Mouse (Mus musculus) CD8-positive naive resting alpha-beta T cell, adult 2 months (primary cell): Measurements from ENCODE around the gene Baiap2l2.

Experiments used
- DNase-seq, 2 experiments: peaks; one replicate each; pipeline ENCODE4 v3.0.0; 2022; ENCODE audit warnings: low read depth in 2 of 2, low spot score in 2 of 2

The Baiap2l2 gene

GRCm38 (mm10) chr15:79285399-79285798 is at the start of gene Baiap2l2:
Baiap2l2 (minus strand) TSS chr15:79285537.
- no peak for DNase-seq

- DNase-seq, result no peak
Measured at GRCm38 (mm10) chr15:79333409-79333808, 48.1 kb upstream of the Baiap2l2 start.

GRCm38 (mm10) chr15:79330521-79330920 is 45.2 kb upstream of the Baiap2l2 start:
- no peak for DNase-seq

GRCm38 (mm10) chr15:79329979-79330363 is 44.6 kb upstream of the Baiap2l2 start:
- no peak for DNase-seq

GRCm38 (mm10) chr15:79329346-79329978 is 44.1 kb upstream of the Baiap2l2 start:
- no peak for DNase-seq

GRCm38 (mm10) chr15:79328939-79329275 is 43.6 kb upstream of the Baiap2l2 start:
- no peak for DNase-seq

DNA sequence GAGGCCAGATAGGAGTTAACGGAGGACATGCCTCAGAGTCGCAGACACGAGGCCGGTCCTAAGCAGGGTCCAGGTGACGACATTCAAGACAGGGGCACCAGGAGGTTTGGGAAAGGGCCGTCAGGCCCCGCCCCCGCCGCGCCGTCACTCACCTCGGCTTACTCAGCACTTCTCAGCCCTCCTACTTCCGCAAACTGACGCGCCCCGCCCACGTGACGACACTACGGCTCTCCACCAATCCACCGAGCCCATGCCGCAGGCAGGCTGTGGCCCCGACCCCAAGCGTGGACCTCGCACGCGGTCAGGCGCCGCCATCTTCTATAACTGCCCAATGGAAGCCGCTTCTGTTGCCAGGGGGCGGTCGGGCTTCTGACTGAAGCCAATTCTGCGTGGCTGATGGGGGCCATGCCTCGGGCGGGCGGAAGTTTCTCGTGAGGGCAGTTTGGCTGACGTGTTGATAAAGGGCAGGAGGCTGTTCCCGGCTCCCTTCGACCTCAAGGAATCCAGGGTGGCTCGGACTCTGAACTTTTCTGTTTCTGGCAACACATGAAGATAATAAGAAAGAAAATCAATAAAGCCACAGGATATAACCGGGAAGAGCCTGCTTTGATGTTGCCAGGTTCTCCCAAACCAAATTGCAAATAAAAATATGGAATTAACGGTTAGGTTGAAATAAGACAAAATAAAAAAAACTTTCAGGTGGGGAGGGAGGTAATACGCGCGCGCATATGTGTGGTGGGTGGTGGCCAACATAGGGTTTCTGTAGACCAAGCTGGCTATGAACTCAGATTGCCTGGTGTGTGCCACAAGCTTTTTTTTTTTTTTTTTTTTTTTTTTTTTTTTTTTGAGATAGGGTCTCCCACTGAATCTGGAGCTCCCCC is 43.0 kb upstream of the Baiap2l2 start, which contains the start of gene Pla2g6:
Pla2g6 (minus strand) TSS at position 333 of the 881 bp plus-strand sequence.
- DNase-seq, result peak; percentile 88 to 91

GRCm38 (mm10) chr15:79326971-79327961 is 41.9 kb upstream of the Baiap2l2 start:
- DNase-seq, result no peak

DNA sequence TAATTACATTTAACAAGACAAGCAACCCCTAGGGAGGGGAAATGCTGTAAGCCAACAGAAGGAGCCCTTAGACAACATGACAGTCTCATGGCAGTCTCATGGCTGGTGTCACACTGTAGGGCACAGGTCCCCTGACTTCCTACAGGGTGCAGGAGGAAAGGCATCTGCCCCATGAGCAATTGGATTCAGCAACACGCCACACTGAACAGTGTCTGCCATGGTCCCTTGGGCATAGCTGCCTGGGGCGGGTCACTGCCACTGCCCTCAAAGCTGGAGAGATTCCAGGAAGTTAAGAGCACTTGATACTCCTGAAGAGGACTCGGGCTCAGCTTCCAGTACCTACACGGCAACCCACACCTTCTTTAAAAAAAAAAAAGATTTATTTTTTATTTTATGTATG is 40.9 kb upstream of the Baiap2l2 start:
- DNase-seq, result no peak

- DNase-seq, result no peak
Measured at GRCm38 (mm10) chr15:79325742-79326141, 40.4 kb upstream of the Baiap2l2 start.

DNA sequence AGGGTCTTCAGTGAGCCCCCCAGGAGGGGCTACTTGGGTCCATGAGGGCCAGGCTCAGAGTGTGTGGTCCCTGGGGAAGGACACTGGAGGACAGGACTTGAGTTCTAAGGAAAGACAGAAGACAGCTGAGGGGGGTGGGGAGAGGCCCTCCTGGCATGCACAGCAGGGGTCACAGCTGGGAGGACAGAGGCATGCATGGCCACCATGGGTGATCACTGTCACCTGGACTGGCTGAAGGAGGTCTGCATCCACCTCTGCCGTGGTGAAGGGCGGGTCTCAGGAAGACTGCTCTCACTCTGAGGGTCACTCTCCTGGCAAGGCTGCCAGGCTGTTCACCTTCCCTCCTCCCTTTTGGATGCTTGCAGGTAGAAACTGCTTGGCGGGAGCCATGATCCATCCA is 39.0 kb upstream of the Baiap2l2 start:
- DNase-seq, result no peak

GRCm38 (mm10) chr15:79323791-79324155 is 38.4 kb upstream of the Baiap2l2 start:
- no peak for DNase-seq

GRCm38 (mm10) chr15:79322991-79323790 is 37.9 kb upstream of the Baiap2l2 start:
- peak; percentile 29 to 33 for DNase-seq

GRCm38 (mm10) chr15:79322281-79322990 is 37.1 kb upstream of the Baiap2l2 start:
- no peak for DNase-seq

GRCm38 (mm10) chr15:79321733-79322190 is 36.4 kb upstream of the Baiap2l2 start:
- DNase-seq, result no peak

DNA sequence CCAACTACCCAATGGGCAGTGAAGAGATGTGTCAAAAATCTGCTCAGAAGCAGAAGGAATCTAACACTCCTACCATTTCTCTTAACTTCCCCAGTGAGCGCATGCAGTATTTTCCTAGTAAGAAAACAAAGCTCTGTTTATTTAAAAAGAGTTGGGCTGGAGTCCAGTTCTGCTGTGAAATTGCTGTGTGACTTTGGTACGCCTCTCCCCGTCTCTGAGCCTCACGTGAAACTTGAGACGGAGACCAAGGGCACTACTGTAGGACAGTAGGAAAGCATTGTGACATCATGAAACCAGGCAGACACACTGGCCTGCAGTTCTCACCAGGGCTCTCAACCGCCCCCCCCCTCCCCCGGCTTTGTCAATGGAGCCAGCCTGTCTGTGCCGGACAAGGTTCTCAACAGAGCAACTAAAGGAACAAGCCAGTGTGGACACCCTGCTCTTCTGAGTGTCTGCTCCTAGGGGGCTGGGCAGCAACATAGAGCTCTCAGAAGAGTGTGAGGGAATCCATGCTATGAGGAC is 28.6 kb upstream of the Baiap2l2 start:
- DNase-seq, result no peak

GRCm38 (mm10) chr15:79307861-79308260 is 22.5 kb upstream of the Baiap2l2 start:
- DNase-seq, result no peak

DNA sequence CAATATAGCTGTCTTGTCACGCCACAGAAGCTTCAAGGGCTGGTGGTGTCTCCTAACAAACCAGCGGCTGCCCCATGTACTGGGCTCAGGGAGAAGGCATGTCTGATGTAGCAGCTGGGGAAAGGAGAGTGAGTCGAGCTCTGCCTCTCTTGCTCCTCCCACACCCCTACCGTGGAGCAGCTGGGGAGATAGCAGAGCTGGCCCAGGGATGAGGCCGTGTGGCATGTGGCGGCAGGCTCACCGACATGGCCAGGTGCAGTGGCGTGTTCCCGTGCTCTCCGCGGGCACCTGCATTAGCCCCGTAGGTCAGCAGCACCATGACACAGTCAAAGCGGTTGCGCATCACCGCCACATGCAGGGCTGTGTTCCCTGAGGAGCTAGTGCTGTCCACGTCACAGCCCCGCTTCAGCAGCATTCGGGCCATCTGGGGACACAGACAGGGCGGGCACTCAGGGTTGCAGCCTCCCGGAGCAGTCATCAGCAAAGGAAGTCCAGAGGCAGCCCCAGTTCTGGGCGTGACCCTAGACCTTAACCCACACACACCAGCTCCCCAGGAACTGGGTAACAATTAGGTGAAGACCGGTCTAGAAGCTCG is 20.8 kb upstream of the Baiap2l2 start:
- DNase-seq, result no peak

DNA sequence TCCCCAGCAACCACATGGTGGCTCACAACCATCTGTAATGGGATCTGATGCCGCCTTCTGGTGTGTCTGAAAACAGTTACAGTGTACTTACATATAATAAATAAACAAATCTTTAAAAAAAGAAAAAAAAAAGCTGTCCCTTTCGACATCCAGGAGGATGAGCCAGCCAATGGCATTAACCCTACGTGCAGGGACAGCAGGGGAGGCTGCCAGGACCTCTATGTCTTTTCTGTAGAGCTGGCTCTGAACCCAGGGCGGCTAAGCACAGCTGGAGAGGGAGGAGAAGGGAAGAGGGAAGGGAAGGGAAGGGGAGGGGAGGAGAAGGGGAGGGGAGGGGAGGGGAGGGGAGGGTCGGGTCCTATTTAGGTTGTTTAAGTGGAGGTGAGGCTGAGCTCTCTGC is 19.5 kb upstream of the Baiap2l2 start:
- DNase-seq, result no peak
